ENCODE assay signal across 18 mouse cellular contexts in the genomic region with DNA sequence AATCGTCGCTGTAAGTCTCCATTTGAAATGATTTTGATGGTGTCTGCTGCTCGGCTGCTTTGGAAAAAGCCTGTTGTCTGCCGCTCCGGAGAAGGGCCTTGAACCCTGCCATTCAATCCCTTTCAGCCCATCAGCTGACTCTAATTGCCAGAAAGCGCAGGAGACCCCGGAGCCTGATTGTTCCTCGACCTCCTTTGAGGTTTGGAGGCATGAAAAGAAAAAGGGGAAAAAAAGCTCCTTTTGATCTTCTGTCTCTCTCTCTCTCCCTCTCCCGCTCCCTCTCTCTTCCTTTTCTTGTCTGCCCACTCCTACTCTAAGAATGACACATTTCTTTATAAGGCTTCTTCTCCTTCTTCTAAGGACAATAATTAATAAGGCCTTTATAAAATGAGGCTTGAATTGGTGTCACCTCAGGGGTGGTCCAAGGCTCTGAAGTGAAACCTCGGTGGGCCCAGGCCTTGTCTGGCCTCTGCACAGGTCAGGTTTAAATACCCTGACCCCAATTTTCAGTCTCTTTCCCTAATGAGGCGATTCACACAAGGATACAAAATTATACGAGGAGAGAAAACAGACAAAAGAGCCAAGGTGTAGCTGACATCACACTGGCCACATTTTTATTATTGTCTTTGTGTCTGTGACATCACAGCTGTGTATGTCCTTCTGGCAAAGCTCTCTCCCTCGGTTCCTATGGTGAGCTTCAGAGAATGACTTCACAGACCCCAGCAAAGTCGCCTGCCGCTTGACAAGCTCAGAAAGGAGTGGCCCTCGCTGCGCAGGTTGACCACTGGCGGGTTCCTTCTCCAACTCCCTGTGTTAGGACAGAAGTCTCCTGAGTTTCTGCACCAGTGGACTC.
DNase-seq lines count a peak whose midpoint lies in the region; ATAC-seq and TF ChIP-seq lines count a peak whose summit lies in the region.
"Had no signal": no experiment of that assay in that cellular context is flagged by ENCODE, and none has a peak within 500 bp of the region (broad histone marks: within the 10 kb centered on the region; RNA-seq: fewer than 3 reads in every experiment).

No protein-coding gene starts in this region.

- no peak for TF ChIP-seq CTCF in liver, postnatal 0 days (IDR thresholded peaks at IDR 0.05; ENCODE audit: low read depth)

- H3K9ac ChIP-seq in forebrain, embryonic 16.5 days (replicated peaks; ENCODE audit: low read depth, low read length) = no peak overlapping the region
- no peak overlapping the region; the same call in 1 of the 2 replicates for H3K9ac ChIP-seq in midbrain, embryonic 14.5 days (replicated peaks; ENCODE audit: low read length)
- H3K9ac ChIP-seq in liver, postnatal 0 days (replicated peaks) = no peak overlapping the region
- H3K9ac ChIP-seq: liver, embryonic 15.5 days had no signal

- 11% methylated on average over 18 of the region's 18 CpGs for WGBS in forebrain, embryonic 16.5 days
- WGBS in midbrain, embryonic 14.5 days = 5% methylated on average over 18 of the region's 18 CpGs
- 56% methylated on average over 18 of the region's 18 CpGs for WGBS in liver, postnatal 0 days (ENCODE audit: insufficient replicate concordance)

- DNase-seq in ZHBTc4 (ENCODE audit: low read depth, low spot score) = peak; percentile 2
- DNase-seq in embryo, embryonic 9.5 days (ENCODE audit: extremely low spot score) = peak; percentile 61
- DNase-seq in midbrain, embryonic 14.5 days = peak; percentile 71
- DNase-seq in layer of hippocampus, postnatal 36 days = no peak
- DNase-seq in liver, postnatal 0 days = no peak
- DNase-seq in frontal cortex, postnatal 36 days (ENCODE audit: low spot score in 2 of 2) = no peak
- DNase-seq: adrenal gland, postnatal 25 days; gastrocnemius, adult 2 months; heart, postnatal 36 days; kidney, postnatal 14 days; left cerebral cortex, postnatal 4 days; lung, postnatal 4 days had no signal

- 0 out of 2 replicates have a peak, but pooled peaks cover 9% of the 10 kb centered on the region for H3K27me3 ChIP-seq in forebrain, embryonic 16.5 days (replicated peaks; ENCODE audit: control insufficient read depth, insufficient read depth, low read length)
- peaks cover 11% of the 10 kb centered on the region; the same call in 1 of the 2 replicates for H3K27me3 ChIP-seq in midbrain, embryonic 14.5 days (ENCODE audit: control insufficient read depth, insufficient read depth, low read length)
- H3K27me3 ChIP-seq in liver, postnatal 0 days (ENCODE audit: insufficient read depth, low read length) = no peaks in the 10 kb centered on the region
- H3K27me3 ChIP-seq: liver, embryonic 15.5 days had no signal

- H3K4me2 ChIP-seq in forebrain, embryonic 16.5 days (ENCODE audit: low read length) = no peak overlapping the region; the same call in 1 of the 2 replicates
- H3K4me2 ChIP-seq in midbrain, embryonic 14.5 days (ENCODE audit: low read length) = peak overlapping the region; percentile 15; the same call in 1 of the 2 replicates
- no peak overlapping the region for H3K4me2 ChIP-seq in liver, postnatal 0 days (ENCODE audit: low read depth, low read length)
- H3K4me2 ChIP-seq: liver, embryonic 15.5 days had no signal

- no peak for TF ChIP-seq EP300 in liver, postnatal 0 days (IDR thresholded peaks at IDR 0.05; ENCODE audit: low read depth)

- H3K4me3 ChIP-seq in forebrain, embryonic 16.5 days (replicated peaks; ENCODE audit: low read length) = no peak overlapping the region
- no peak overlapping the region for H3K4me3 ChIP-seq in midbrain, embryonic 14.5 days (replicated peaks; ENCODE audit: low read depth, low read length)
- no peak overlapping the region for H3K4me3 ChIP-seq in liver, postnatal 0 days (ENCODE audit: low read depth, low read length)
- H3K4me3 ChIP-seq: erythroblast, embryonic 14.5 days; gastrocnemius, adult 2 months; heart, embryonic 10.5 days; liver, embryonic 15.5 days had no signal

- peaks cover 8% of the 10 kb centered on the region; the same call in 1 of the 2 replicates for H3K4me1 ChIP-seq in forebrain, embryonic 16.5 days (replicated peaks; ENCODE audit: control insufficient read depth, insufficient read depth, low read length)
- peaks cover 11% of the 10 kb centered on the region for H3K4me1 ChIP-seq in midbrain, embryonic 14.5 days (ENCODE audit: control insufficient read depth, insufficient read depth, low read length)
- no peaks in the 10 kb centered on the region for H3K4me1 ChIP-seq in liver, postnatal 0 days (ENCODE audit: insufficient read depth)
- H3K4me1 ChIP-seq: heart, embryonic 10.5 days; liver, embryonic 15.5 days had no signal

- H3K36me3 ChIP-seq in forebrain, embryonic 16.5 days (ENCODE audit: control insufficient read depth, insufficient read depth) = no peaks in the 10 kb centered on the region
- no peaks in the 10 kb centered on the region for H3K36me3 ChIP-seq in midbrain, embryonic 14.5 days (ENCODE audit: control insufficient read depth, insufficient read depth, low read length)
- no peaks in the 10 kb centered on the region for H3K36me3 ChIP-seq in liver, postnatal 0 days (replicated peaks; ENCODE audit: insufficient read depth, low read length)
- H3K36me3 ChIP-seq: heart, embryonic 10.5 days; liver, embryonic 15.5 days had no signal

- H3K9me3 ChIP-seq in forebrain, embryonic 16.5 days (ENCODE audit: control insufficient read depth, low read length) = no peaks in the 10 kb centered on the region
- no peaks in the 10 kb centered on the region for H3K9me3 ChIP-seq in midbrain, embryonic 14.5 days (ENCODE audit: control insufficient read depth, low read length)
- H3K9me3 ChIP-seq in liver, postnatal 0 days (ENCODE audit: low read length) = no peaks in the 10 kb centered on the region
- H3K9me3 ChIP-seq: heart, embryonic 10.5 days; liver, embryonic 15.5 days had no signal

- no peak overlapping the region for H3K27ac ChIP-seq in forebrain, embryonic 16.5 days (ENCODE audit: low read length)
- peak overlapping the region; percentile 60 for H3K27ac ChIP-seq in midbrain, embryonic 14.5 days (replicated peaks; ENCODE audit: low read depth, low read length)
- no peak overlapping the region for H3K27ac ChIP-seq in liver, postnatal 0 days (ENCODE audit: low read depth)
- H3K27ac ChIP-seq: gastrocnemius, adult 2 months; heart, embryonic 10.5 days; liver, embryonic 15.5 days; stomach, postnatal 0 days had no signal

- ATAC-seq in forebrain, embryonic 16.5 days = peak; percentile 71
- ATAC-seq in midbrain, embryonic 14.5 days (ENCODE audit: low FRiP score, low TSS enrichment) = peak; percentile 58; the same call in 1 of the 2 replicates
- ATAC-seq in liver, postnatal 0 days = no peak
- ATAC-seq: intestine, postnatal 0 days had no signal

Comparison
In these comparisons a context has a peak if more than half of its experiments do, and no peak if none do; other contexts are left out.
1. DNase-seq: peak in ZHBTc4 (single experiment), embryo, embryonic 9.5 days (single experiment) and midbrain, embryonic 14.5 days (single experiment); none in layer of hippocampus, postnatal 36 days (0 of 2), liver, postnatal 0 days (single experiment) and frontal cortex, postnatal 36 days (0 of 2).